Mouse (Mus musculus): ENCODE measurements at regions not wholly inside any gene's neighbourhood (a gene's known extent, or its start where the extent isn't known, plus 50 kb on each side); places are given as distances from the start of the nearest gene placed in this dataset.

DNA sequence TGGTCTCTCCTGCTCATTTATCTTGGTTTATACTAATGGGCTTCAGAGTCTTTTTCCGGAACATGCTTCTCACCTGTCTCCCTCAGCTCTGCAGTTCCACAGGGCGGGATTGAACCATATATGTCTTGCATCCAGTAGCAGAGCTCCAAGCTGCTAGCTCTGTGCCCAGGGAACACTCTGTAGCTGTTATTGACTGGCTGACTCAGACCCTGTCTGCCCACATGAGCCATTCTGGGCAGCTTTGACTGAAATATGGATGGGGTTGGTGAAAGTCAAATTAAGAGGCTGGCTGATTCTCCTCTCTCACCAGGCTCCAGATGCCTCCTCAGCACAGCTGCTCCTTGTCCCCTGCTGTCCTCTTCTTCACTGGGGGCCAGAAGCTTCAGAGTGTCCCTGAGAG is 81.4 kb upstream of the Irf2bp2 start:
- no peak for DNase-seq

DNA sequence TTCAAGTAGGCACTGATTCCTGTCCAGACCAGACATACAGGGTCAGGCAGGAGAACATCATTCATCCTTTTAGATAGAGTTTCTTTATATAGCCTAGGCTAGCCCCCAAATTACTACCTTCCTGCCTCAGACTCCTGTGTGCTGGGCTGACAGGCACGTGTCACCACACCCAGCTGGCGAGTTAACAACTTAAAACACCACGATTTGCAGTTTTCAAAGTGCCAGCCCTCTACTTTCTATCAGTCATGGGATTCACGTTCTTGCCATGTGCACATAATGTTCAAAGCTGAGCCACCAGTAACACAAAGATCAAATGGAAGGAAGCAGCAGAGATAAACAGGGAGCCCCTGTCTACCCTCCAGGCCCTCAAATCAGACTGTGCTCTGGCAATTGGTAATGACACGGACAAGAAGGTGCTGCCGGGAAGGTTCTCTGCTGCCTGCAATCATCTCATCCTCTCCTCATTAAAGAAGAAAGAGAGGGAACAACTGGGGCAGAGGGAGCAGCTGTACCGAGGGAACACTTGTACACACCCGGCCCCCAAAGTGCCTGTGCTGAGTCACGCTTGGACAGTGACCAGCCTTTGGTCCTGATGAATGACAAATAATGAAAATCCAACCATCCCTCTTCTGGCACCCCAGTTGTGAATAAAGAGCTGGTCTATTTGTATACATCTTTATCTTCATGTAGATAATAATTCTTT is 79.4 kb upstream of the Irf2bp2 start:
- DNase-seq, result peak; percentile 95

- DNase-seq, result peak; percentile 94
These were observed 77.8 kb upstream of the Irf2bp2 start for GRCm38 (mm10) chr8:126671594-126671993.

DNA sequence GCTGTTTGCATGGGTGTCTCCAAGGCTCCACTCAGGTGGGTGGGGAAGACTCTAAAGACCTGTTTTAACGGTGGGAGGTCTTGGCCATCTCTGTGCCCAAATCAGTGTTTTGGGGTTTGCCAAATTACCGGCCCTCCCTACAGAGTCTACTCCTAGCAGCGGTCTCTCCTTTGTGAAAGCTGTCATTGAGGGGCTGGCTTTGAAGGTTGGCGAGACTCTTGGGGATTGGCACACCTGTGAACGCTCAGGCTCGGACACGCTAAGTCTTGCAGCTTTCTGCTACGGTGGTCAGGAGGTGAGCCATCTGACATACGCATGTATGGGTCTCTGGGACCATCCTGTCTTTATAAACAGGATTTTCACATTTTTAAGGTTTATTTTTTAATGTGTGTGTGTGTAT is 76.1 kb upstream of the Irf2bp2 start:
- peak; percentile 91 for DNase-seq

- DNase-seq, result peak; percentile 95
These were observed 75.4 kb upstream of the Irf2bp2 start for GRCm38 (mm10) chr8:126669154-126669553.

GRCm38 (mm10) chr8:126668657-126669025 is 74.9 kb upstream of the Irf2bp2 start:
- DNase-seq, result peak; percentile 97

DNA sequence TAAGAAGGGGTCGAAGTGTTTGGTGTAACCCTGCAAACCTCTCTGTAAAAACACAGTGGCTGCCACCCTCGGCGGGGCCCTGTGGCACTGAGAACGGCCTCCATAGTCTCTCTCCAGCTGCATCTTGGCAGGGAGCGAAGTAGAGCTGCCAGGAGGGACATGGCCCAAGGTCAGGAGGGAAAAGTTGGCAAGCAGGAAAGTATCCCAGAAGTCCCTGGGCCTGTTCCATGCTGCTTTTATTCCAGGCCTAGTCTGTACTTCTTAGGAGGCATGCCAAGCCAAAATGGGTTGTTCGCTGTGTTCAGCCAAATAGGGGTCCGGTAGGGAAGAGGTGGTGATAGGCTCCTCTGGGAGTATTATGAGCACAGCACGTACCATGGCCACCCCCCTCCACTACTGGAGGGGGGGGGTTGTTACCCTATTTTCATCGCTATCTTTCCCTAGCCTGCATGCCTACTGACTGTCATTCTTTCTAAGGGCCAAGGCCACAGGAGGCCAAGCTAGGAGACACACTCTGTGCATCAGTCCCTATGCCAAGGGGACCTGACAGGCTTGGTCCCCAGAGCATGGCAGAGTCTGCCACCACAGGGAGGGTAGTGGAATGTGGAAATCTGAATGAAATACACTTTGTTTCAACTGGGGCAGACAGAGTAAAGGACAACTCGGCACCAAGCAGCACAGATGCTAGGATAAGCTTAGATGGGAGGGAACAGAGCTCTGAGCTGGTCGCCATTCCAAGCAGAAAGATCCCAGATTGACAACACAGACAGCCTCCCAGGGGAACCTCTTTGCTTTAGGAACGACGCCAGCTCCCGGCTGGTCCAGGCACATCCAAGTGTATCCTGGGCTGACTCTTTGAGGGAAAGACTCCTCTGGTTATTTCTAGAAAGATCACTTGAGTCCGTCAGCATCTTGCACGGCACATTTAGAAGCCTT is 74.2 kb upstream of the Irf2bp2 start:
- DNase-seq, result peak; percentile 100

DNA sequence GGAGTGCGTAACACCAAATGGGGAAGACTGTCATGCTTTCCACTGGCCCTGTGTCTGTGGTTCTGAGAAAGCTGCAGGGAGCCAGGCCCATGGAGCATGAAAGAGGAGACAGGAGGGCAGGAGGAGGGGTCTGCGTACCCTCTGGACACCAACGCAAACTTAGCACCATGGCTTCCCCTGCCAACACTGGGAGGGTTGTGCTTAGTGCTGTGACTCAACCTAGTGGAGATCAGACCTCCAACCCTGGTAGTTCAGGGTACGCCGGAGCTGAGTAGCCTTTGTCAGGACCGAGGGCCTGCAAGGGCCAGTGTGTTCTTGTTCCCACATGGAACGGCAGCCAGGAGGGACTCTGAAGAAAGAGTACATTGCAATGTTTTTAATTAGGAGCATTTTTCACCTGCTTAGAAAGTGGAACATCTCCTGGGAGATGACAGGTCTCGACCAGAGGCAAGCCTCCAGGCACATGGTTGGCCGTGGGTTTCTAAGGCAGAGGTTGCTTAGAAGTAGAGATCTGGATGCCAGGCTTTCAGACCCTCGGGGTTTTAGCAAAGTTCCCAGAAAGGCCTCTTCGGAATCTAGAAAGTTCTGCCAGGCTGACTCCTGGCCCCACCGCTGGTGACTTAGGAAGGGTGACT is 73.4 kb upstream of the Irf2bp2 start:
- no peak for DNase-seq

- DNase-seq, result peak; percentile 100
These were observed 72.7 kb upstream of the Irf2bp2 start for GRCm38 (mm10) chr8:126666327-126667085.

DNA sequence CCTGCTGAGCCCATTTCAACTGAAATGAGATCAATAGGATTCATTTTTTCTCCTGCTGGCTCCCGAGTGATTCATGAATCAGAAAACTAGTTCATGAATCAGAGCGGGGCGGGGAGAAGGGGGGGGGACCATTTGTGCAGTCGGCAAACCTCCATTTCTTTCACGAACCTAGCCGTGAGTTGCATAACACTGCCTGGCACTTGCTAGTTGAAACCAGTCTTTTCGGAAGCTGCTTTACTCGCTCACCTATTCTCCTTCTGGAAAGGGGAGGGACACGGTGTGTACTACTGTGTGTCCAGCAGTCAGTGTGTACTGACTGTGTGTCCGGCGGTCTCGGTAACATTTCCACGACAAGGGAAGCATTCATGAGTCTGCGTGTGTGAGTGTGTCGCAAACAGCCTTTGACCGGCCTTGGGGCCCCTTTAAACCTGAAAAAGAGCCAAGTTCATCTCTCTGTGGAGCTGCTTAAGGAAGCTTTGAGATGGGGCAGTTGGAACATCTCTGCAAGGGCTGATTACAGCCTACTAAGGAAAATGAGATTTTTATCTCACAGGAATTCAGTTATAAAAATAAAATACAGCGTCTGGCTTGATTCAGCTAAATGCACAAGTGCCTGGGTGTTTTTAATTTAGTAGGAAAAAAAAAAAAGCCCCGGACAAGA is 71.9 kb upstream of the Irf2bp2 start:
- peak; percentile 98 for DNase-seq

DNA sequence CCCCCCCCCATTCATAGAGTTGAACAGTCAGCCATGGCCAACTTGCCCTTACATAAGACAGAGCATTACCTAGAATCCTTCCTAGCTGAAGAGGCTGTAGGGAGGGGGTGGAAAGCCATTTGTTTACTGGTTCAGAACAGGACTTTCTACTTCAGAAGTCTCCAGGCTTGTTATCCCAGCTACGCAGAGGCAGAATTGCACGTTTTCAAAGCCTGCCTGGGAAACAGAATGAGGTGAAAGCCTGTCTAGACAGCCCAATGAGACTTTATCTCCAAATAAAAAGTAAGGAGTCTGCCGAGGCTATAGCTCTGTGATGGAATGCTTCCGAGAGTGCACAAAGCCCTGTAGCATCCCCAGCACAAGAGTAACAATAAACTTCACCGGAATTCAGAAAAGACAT is 71.1 kb upstream of the Irf2bp2 start:
- no peak for DNase-seq

DNA sequence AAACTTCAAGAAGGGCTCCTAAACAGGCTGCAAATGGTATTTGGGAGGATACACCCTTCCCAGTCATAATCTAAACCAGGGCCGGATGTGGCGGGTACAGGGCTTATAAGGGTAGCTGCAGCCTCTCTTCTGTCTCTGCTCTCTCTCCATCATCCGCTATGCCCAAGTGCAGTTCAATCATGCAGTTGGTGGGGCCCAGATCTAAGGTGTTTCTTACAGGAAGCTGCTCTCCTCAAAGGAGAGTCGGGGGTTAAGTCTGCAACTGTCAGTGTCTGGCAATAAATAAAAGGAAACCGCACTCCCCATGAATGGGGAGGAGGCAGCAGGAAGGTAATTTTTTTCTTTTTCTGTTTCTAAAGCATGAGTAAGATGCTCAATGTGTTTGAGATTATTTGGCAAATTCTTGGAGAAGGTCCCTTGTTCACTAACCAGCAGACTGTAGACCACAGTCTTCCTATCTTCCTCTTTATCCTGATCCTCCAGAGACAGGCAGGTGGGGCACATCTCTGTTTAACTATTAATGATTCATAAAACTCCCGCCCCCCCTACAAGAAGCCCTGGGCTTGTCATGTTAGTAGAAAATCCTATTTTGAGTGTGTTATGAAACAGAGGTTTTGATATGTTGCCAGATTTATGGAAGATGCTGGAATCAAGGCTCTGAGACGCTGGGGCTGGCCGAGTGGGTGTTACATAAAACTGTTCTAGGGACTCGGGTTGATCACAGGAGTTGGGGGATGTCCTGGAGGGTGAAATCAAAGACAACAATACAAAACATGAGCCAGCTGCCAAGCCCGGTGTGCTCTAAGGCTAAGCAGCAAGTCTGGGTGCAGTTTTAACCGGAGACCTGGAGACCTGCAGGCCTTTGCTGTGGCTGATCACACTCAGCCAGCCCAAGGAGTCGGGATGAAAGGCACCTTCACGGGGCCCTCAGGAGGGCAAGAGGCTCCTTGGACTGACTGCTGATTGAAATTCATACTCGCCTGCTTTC is 69.3 kb upstream of the Irf2bp2 start:
- DNase-seq, result peak; percentile 96

- no peak for DNase-seq
These were observed 68.4 kb upstream of the Irf2bp2 start for GRCm38 (mm10) chr8:126662151-126662550.

GRCm38 (mm10) chr8:126661511-126662142 is 67.8 kb upstream of the Irf2bp2 start:
- peak; percentile 96 for DNase-seq

DNA sequence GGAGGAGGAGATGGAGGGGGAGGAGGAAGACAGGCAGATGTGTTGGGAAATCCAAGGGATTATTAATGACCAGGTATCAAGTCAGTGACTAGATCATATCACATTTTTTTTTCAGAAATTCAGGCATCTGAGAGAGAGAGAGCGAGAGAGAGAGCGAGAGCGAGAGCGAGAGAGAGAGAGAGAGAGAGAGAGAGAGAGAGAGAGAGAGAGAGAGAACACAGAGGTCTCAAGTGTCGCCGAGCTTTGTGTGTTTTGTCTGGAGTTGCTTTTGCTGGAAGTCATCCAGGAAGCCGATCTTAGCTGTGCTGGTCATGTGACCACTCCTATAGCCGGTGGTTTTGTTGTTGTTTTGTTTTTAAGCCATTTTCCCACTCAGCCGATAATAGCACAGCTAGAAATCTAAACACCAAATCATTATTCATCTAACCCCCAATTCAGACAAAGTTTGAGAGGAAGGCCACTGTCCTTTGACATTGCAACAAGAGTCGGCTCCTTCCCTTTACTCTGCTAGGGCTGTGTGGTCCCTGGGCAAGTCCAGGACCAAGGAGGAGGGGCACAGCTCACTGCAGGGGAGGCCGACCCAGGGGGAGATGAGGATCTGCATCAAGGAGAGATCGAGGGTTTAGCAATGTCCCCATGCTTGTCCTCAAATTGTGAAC is 67.0 kb upstream of the Irf2bp2 start:
- peak; percentile 92 for DNase-seq

GRCm38 (mm10) chr8:126659691-126660657 is 66.2 kb upstream of the Irf2bp2 start:
- DNase-seq, result peak; percentile 97

GRCm38 (mm10) chr8:126657546-126657945 is 63.8 kb upstream of the Irf2bp2 start:
- DNase-seq, result no peak

DNA sequence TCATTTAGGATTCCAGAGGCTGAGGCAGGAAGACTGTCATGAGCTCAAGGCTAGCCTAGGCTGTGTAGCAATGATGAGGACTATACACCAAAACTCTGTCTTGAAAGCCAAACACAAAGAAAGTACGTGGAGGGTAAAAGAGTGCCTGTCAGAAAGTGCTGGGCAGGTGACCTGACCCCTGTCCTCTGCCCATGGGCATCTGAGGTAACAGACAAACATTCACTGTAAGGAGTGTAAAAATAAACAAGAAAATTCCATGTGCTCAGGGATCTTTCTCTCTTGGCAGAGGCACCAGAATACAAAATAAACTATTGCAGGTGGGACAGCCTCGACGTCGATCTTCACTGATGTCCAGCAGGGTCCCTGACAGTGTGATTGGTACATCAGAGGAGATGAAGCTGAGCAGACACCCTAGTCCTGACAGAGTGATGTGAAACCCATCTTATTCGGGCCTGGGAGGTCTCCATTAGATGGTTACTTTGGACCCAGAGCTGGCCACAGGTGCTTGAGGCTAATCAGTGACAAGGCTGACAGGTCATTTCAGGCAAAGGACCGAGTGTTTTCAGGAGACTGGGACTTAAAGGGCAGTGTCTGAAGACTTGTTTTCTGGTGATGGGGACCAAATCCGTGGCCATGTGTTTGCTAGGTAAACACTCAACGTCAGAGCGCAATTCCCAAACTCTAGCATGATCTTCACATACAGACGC is 62.9 kb upstream of the Irf2bp2 start:
- no peak for DNase-seq

Measured in heart, adult 11 months (tissue).